Mouse (Mus musculus): ENCODE results near the gene Grik3. TPM values are rescaled to one million over a fixed set of nuclear protein-coding genes. Genes with fewer than 3 reads are reported as not detected.

Grik3 gene
- polyA plus RNA-seq, 1 experiment from 2014 or later: 4.5 TPM

GRCm38 (mm10) chr4:125705746-125706145 lies 215.2 kb downstream of the Grik3 start:
- no peak overlapping the region for H3K9ac ChIP-seq (replicated peaks; ENCODE audit: low read length)
- H3K4me1 ChIP-seq (ENCODE audit: control insufficient read depth, insufficient read depth, low read length): 0 out of 2 replicates have a peak, but pooled peaks cover 10% of the 10 kb centered on the region
- no peaks in the 10 kb centered on the region for H3K9me3 ChIP-seq (ENCODE audit: control insufficient read depth, low read length)
- H3K4me3 ChIP-seq (replicated peaks; ENCODE audit: low read depth, low read length): no peak overlapping the region
- no peak overlapping the region for H3K4me2 ChIP-seq (ENCODE audit: low read length)
- no peak overlapping the region for H3K27ac ChIP-seq (replicated peaks; ENCODE audit: low read depth, low read length)
- peaks cover 9% of the 10 kb centered on the region; the same call in 1 of the 2 replicates for H3K36me3 ChIP-seq (ENCODE audit: control insufficient read depth, insufficient read depth, low read length)
- DNase-seq (peak; percentile 45), ATAC-seq (ENCODE audit: low FRiP score, low TSS enrichment) (no peak)
- 38% methylated on average over 8 of the region's 8 CpGs for WGBS
- H3K27me3 ChIP-seq (ENCODE audit: control insufficient read depth, insufficient read depth, low read length): no peaks in the 10 kb centered on the region

GRCm38 (mm10) chr4:125709716-125710115 lies 219.2 kb downstream of the Grik3 start:
- H3K27ac ChIP-seq (replicated peaks; ENCODE audit: low read depth, low read length): no peak overlapping the region
- no peak for ATAC-seq (ENCODE audit: low FRiP score, low TSS enrichment)
- H3K4me1 ChIP-seq (ENCODE audit: control insufficient read depth, insufficient read depth, low read length): 0 out of 2 replicates have a peak, but pooled peaks cover 3% of the 10 kb centered on the region
- H3K4me2 ChIP-seq (ENCODE audit: low read length): no peak overlapping the region
- WGBS: 85% methylated on average over 10 of the region's 10 CpGs
- peaks cover 9% of the 10 kb centered on the region; the same call in 1 of the 2 replicates for H3K36me3 ChIP-seq (ENCODE audit: control insufficient read depth, insufficient read depth, low read length)
- DNase-seq: no peak
- H3K27me3 ChIP-seq (ENCODE audit: control insufficient read depth, insufficient read depth, low read length): no peaks in the 10 kb centered on the region
- H3K4me3 ChIP-seq (replicated peaks; ENCODE audit: low read depth, low read length): no peak overlapping the region
- H3K9ac ChIP-seq (replicated peaks; ENCODE audit: low read length): no peak overlapping the region
- no peaks in the 10 kb centered on the region for H3K9me3 ChIP-seq (ENCODE audit: control insufficient read depth, low read length)

- Histone ChIP-seq H3K4me1 (ENCODE audit: control insufficient read depth, insufficient read depth, low read length) (peaks cover 12% of the 10 kb centered on the region; the same call in 1 of the 2 replicates), H3K9me3 (ENCODE audit: control insufficient read depth, low read length) (no peaks in the 10 kb centered on the region), H3K27me3 (ENCODE audit: control insufficient read depth, insufficient read depth, low read length) (no peaks in the 10 kb centered on the region), H3K4me2 (ENCODE audit: low read length) (no peak overlapping the region), H3K9ac (replicated peaks; ENCODE audit: low read length) (no peak overlapping the region), H3K36me3 (ENCODE audit: control insufficient read depth, insufficient read depth, low read length) (no peaks in the 10 kb centered on the region), H3K27ac (replicated peaks; ENCODE audit: low read depth, low read length) (no peak overlapping the region), H3K4me3 (replicated peaks; ENCODE audit: low read depth, low read length) (no peak overlapping the region)
- WGBS: 47% methylated on average over 6 of the region's 6 CpGs
- ATAC-seq (ENCODE audit: low FRiP score, low TSS enrichment): no peak
- no peak for DNase-seq
These were observed 227.4 kb downstream of the Grik3 start for GRCm38 (mm10) chr4:125717881-125718280.

GRCm38 (mm10) chr4:125718429-125719140 lies 228.1 kb downstream of the Grik3 start:
- Histone ChIP-seq H3K9ac (replicated peaks; ENCODE audit: low read length) (no peak overlapping the region), H3K4me3 (replicated peaks; ENCODE audit: low read depth, low read length) (no peak overlapping the region), H3K27ac (replicated peaks; ENCODE audit: low read depth, low read length) (no peak overlapping the region), H3K4me2 (ENCODE audit: low read length) (no peak overlapping the region), H3K4me1 (ENCODE audit: control insufficient read depth, insufficient read depth, low read length) (peaks cover 12% of the 10 kb centered on the region; the same call in 1 of the 2 replicates), H3K36me3 (ENCODE audit: control insufficient read depth, insufficient read depth, low read length) (no peaks in the 10 kb centered on the region), H3K9me3 (ENCODE audit: control insufficient read depth, low read length) (no peaks in the 10 kb centered on the region), H3K27me3 (ENCODE audit: control insufficient read depth, insufficient read depth, low read length) (no peaks in the 10 kb centered on the region)
- ATAC-seq (ENCODE audit: low FRiP score, low TSS enrichment) (no peak), DNase-seq (peak; percentile 54)
- 23% methylated on average over 18 of the region's 18 CpGs for WGBS

- no peak overlapping the region for H3K9ac ChIP-seq (replicated peaks; ENCODE audit: low read length)
- ATAC-seq (ENCODE audit: low FRiP score, low TSS enrichment) (no peak), DNase-seq (no peak)
- H3K27me3 ChIP-seq (ENCODE audit: control insufficient read depth, insufficient read depth, low read length): peaks cover 10% of the 10 kb centered on the region; the same call in 1 of the 2 replicates
- 83% methylated on average over 1 of the region's 1 CpGs for WGBS
- H3K4me3 ChIP-seq (replicated peaks; ENCODE audit: low read depth, low read length): no peak overlapping the region
- no peaks in the 10 kb centered on the region for H3K36me3 ChIP-seq (ENCODE audit: control insufficient read depth, insufficient read depth, low read length)
- no peaks in the 10 kb centered on the region for H3K9me3 ChIP-seq (ENCODE audit: control insufficient read depth, low read length)
- no peak overlapping the region for H3K4me2 ChIP-seq (ENCODE audit: low read length)
- H3K4me1 ChIP-seq (ENCODE audit: control insufficient read depth, insufficient read depth, low read length): peaks cover 21% of the 10 kb centered on the region
- no peak overlapping the region for H3K27ac ChIP-seq (replicated peaks; ENCODE audit: low read depth, low read length)
These were observed 235.7 kb downstream of the Grik3 start for GRCm38 (mm10) chr4:125726241-125726640.

- DNase-seq (peak; percentile 15), ATAC-seq (ENCODE audit: low FRiP score, low TSS enrichment) (no peak)
- Histone ChIP-seq H3K4me2 (ENCODE audit: low read length) (peak overlapping the region; percentile 59; the same call in 1 of the 2 replicates), H3K4me1 (ENCODE audit: control insufficient read depth, insufficient read depth, low read length) (peaks cover 21% of the 10 kb centered on the region), H3K9ac (replicated peaks; ENCODE audit: low read length) (no peak overlapping the region), H3K27me3 (ENCODE audit: control insufficient read depth, insufficient read depth, low read length) (peaks cover 10% of the 10 kb centered on the region; the same call in 1 of the 2 replicates), H3K4me3 (replicated peaks; ENCODE audit: low read depth, low read length) (no peak overlapping the region), H3K27ac (replicated peaks; ENCODE audit: low read depth, low read length) (no peak overlapping the region), H3K36me3 (ENCODE audit: control insufficient read depth, insufficient read depth, low read length) (no peaks in the 10 kb centered on the region), H3K9me3 (ENCODE audit: control insufficient read depth, low read length) (no peaks in the 10 kb centered on the region)
- 27% methylated on average over 10 of the region's 10 CpGs for WGBS
These were observed 236.5 kb downstream of the Grik3 start for GRCm38 (mm10) chr4:125727030-125727429.

- DNase-seq: no peak
- Histone ChIP-seq H3K27me3 (ENCODE audit: control insufficient read depth, insufficient read depth, low read length) (peaks cover 10% of the 10 kb centered on the region; the same call in 1 of the 2 replicates), H3K27ac (replicated peaks; ENCODE audit: low read depth, low read length) (no peak overlapping the region), H3K4me3 (replicated peaks; ENCODE audit: low read depth, low read length) (no peak overlapping the region), H3K36me3 (ENCODE audit: control insufficient read depth, insufficient read depth, low read length) (no peaks in the 10 kb centered on the region), H3K9ac (replicated peaks; ENCODE audit: low read length) (no peak overlapping the region), H3K4me1 (ENCODE audit: control insufficient read depth, insufficient read depth, low read length) (peaks cover 21% of the 10 kb centered on the region), H3K4me2 (ENCODE audit: low read length) (peak overlapping the region; percentile 59), H3K9me3 (ENCODE audit: control insufficient read depth, low read length) (no peaks in the 10 kb centered on the region)
- no peak for ATAC-seq (ENCODE audit: low FRiP score, low TSS enrichment)
- 15% methylated on average over 4 of the region's 4 CpGs for WGBS
These were observed 237.1 kb downstream of the Grik3 start for GRCm38 (mm10) chr4:125727626-125728025.

- peaks cover 21% of the 10 kb centered on the region for H3K4me1 ChIP-seq (ENCODE audit: control insufficient read depth, insufficient read depth, low read length)
- H3K27ac ChIP-seq (replicated peaks; ENCODE audit: low read depth, low read length): peak overlapping the region; percentile 37; the same call in 1 of the 2 replicates
- no peak for ATAC-seq (ENCODE audit: low FRiP score, low TSS enrichment)
- H3K4me3 ChIP-seq (replicated peaks; ENCODE audit: low read depth, low read length): peak overlapping the region; percentile 7; the same call in 1 of the 2 replicates
- peak; percentile 26 for DNase-seq
- peaks cover 10% of the 10 kb centered on the region; the same call in 1 of the 2 replicates for H3K27me3 ChIP-seq (ENCODE audit: control insufficient read depth, insufficient read depth, low read length)
- H3K4me2 ChIP-seq (ENCODE audit: low read length): peak overlapping the region; percentile 59
- no peaks in the 10 kb centered on the region for H3K36me3 ChIP-seq (ENCODE audit: control insufficient read depth, insufficient read depth, low read length)
- 11% methylated on average over 15 of the region's 15 CpGs for WGBS
- no peaks in the 10 kb centered on the region for H3K9me3 ChIP-seq (ENCODE audit: control insufficient read depth, low read length)
- peak overlapping the region; percentile 38; the same call in 1 of the 2 replicates for H3K9ac ChIP-seq (replicated peaks; ENCODE audit: low read length)
These were observed 237.8 kb downstream of the Grik3 start for GRCm38 (mm10) chr4:125728091-125728863.
